Mouse (Mus musculus) kidney, postnatal 25 days (tissue): ENCODE measurements at regions not wholly inside any gene's neighbourhood (a gene's known extent, or its start where the extent isn't known, plus 50 kb on each side); places are given as distances from the start of the nearest gene placed in this dataset.

ENCODE experiments used
- DNase-seq, 2 experiments: peaks; one replicate each; pipeline ENCODE4 v3.0.0; 2021; ENCODE audit warnings: mixed read lengths in 2 of 2

DNA sequence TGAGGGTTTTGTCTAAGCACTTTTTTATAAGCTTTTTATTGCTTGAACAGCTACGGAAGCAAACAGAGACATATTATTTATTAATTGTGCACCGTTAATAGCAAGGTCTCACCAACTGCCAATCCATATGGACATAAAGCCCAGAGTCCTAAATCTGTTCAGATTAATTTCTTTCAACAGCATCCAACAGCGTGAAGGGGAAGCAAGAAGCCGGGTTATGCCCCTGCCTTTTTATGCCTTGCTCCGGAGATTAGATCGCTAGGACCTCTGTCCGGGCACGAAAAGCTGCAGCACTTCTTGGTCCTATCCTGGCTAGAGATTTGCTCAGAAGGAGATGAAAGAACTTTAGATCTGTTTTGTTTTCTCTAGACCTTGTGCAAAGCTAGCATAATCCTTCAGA lies 289.6 kb upstream of the Epha7 start:
- DNase-seq, result no peak

DNA sequence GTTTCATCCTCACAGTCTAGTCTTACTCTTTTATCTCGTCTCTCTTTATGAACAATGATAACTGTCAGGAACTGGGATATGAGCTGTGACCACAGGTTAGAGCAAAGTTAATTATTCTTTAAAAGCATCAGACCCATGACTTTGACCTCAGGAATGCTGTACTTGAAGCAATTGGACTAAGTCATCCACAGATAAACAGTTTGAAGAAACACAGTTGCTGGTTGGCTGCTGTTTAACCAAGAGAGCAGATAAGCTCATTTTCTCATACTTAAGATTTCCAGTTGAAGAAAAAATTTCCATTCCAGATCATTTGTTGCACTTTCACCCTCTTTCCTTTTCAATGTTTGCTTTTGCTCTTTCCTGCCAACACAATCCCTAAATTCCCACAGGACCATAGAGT lies 270.7 kb upstream of the Epha7 start:
- no peak for DNase-seq

DNA sequence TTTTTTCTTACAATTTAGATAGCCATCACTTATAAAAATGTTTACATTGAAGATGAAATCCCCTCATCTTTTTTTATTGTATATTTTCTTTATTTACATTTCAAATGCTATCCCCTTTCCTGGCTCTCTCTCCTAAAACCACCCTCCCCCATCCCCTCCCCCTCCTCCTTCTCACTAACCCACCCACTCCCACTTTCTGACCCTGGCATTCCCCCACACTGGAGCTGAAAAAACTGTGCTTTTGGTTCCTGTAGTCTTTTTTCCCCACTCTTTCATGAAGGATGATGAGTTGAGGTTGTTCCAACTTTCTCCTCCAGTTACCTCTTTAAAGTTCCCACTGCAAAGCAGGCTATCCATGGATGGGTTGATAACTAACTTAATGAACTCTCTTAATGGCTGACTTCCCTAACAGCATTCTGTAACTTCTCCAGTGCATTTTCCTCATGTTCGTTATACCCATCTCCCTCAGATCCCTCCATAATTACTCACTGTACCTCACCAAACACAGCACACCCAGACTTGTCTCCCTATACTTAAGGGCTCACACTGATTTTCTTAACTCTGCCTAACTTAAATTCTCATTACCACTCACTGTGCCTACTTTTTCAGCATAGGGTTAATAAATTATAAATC lies 270.1 kb upstream of the Epha7 start:
- DNase-seq, result no peak

DNA sequence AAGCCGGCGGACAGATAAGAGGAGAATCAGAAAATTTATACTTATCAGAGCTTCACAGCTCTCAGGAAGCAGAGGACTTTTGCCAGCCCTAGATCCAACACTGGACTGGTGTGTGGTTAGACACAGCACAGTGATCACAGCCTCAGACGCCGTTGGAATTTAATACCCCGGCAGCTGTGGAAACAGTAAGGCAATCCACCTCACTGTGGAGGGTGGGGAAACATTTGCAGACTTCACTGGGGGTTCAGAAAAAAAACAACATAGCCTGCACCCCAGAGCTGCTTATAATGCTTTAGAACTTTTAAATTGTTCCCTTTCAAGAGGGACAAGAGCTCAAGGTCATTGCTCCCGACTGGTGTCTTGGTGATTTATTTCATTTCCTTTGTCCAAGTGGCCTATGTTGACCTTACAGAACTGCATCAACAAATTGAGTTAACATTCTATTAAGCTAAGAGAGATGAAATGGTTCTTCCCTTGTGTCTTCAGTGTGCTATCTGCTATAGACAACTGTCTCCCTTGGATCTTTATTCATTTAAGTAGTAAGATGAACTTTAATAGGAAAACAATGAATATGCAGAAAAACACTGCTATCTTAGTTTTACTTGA lies 264.6 kb upstream of the Epha7 start:
- peak; percentile 55 to 63 for DNase-seq

DNA sequence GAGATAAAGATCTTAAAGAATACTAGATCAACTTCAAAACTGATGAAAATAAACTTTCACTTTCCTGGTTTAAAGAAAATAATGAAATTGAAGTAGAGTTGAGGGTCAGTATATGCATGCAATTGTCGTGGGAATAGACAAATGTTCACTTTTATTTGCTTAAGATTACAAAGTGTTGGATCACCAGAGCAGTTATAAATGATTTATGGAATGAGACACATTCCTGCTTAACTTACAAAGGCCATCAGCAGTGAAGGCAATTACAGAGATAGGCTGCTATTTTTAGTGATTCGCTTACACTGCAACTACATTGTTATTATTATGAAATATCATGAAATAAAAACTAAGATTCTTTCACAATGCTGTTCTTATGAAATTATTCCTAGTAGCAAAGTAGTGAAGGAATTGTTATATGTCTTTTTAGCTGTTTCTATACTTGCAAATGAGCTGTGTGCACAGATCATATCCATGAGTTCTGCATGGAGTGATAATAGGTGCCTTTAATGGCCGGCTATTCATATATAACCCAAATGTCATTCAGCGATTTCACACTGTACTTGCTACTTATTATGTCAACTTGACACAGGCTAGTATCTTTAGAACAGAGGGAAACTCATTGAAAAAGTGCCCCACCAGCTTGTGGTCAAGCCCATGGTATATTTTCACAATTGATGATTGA lies 241.7 kb upstream of the Epha7 start:
- DNase-seq, result no peak

DNA sequence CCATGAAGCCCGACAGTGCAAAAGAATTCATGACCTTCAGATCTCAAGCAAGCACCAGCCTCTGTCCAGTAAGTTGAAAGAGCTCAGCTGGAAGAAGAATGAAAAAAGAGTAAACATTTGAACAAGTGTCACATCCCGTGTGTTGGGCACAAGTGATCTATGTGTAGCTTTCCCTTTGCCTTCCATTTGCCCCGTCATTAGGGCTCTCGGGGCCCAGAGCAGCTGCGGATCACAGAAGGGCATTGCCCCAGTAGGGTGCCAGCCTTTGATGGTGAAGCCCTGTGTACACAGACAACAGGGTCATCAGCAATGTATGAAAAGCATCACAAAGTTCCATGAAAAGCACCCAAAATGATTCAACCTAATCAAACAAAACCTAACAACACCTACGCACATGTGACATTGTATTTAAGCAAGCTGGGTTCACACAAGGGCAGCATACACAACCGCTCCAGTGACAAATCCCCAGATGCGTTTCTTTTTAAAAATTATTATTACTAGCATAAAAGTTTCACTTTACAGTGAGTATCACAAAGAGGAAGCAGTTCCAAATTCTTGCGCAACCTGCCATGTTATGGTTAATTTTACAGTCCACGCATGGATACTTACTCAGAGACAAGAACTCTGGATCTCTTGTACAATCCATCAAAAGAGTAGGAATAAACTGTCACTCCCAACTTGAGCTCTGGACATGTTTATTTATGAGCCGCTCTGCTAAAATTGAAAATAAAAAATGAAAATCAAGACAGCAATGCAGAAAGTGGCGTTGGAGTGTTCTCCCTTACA lies 224.0 kb upstream of the Epha7 start:
- DNase-seq, result no peak
